Mouse (Mus musculus) right cerebral cortex, postnatal 14 days (tissue): ENCODE measurements around the gene Inpp5d.

Experiments used
- DNase-seq: peaks from one replicate; pipeline ENCODE4 v3.0.0; 2022

Inpp5d gene

GRCm38 (mm10) chr1:87620211-87620668, at the start of gene Inpp5d:
Gene Inpp5d (plus strand): TSS chr1:87620312.
- no peak for DNase-seq

GRCm38 (mm10) chr1:87573261-87573660, 46.9 kb upstream of the Inpp5d start:
- no peak for DNase-seq

- no peak for DNase-seq
Measured at GRCm38 (mm10) chr1:87573800-87574215, 46.3 kb upstream of the Inpp5d start, which contains the start of gene Ngef. Gene Ngef (minus strand): TSS chr1:87573870.

GRCm38 (mm10) chr1:87574353-87574752, 45.8 kb upstream of the Inpp5d start:
- DNase-seq = no peak

GRCm38 (mm10) chr1:87574785-87575184, 45.3 kb upstream of the Inpp5d start:
- DNase-seq = peak; percentile 37

GRCm38 (mm10) chr1:87578965-87579364, 41.1 kb upstream of the Inpp5d start:
- DNase-seq = no peak

- DNase-seq = no peak
Measured at GRCm38 (mm10) chr1:87580824-87581223, 39.3 kb upstream of the Inpp5d start.

- DNase-seq = no peak
Measured at GRCm38 (mm10) chr1:87589162-87589561, 30.9 kb upstream of the Inpp5d start.

- DNase-seq = no peak
Measured at GRCm38 (mm10) chr1:87589980-87590379, 30.1 kb upstream of the Inpp5d start.

GRCm38 (mm10) chr1:87594261-87594660, 25.9 kb upstream of the Inpp5d start:
- peak; percentile 27 for DNase-seq

GRCm38 (mm10) chr1:87594671-87595070, 25.4 kb upstream of the Inpp5d start:
- DNase-seq = no peak

GRCm38 (mm10) chr1:87600533-87600932, 19.6 kb upstream of the Inpp5d start:
- DNase-seq = no peak

- DNase-seq = no peak
Measured at GRCm38 (mm10) chr1:87601801-87602200, 18.3 kb upstream of the Inpp5d start.

GRCm38 (mm10) chr1:87603389-87603788, 16.7 kb upstream of the Inpp5d start:
- no peak for DNase-seq

GRCm38 (mm10) chr1:87605296-87605695, 14.8 kb upstream of the Inpp5d start:
- DNase-seq = no peak

- DNase-seq = peak; percentile 65
Measured at GRCm38 (mm10) chr1:87607385-87608091, 12.6 kb upstream of the Inpp5d start.

GRCm38 (mm10) chr1:87608416-87609046, 11.6 kb upstream of the Inpp5d start:
- DNase-seq = peak; percentile 40

GRCm38 (mm10) chr1:87614576-87615295, 5.4 kb upstream of the Inpp5d start:
- DNase-seq = no peak

GRCm38 (mm10) chr1:87620693-87621092, 581 bp downstream of the Inpp5d start:
- no peak for DNase-seq

- no peak for DNase-seq
Measured at GRCm38 (mm10) chr1:87621146-87621857, 1.2 kb downstream of the Inpp5d start.

- peak; percentile 46 for DNase-seq
Measured at GRCm38 (mm10) chr1:87621858-87622279, 1.8 kb downstream of the Inpp5d start.

GRCm38 (mm10) chr1:87623977-87624666, 4.0 kb downstream of the Inpp5d start:
- no peak for DNase-seq
